ENCODE assay signal across 10 mouse cellular contexts in the genomic region with DNA sequence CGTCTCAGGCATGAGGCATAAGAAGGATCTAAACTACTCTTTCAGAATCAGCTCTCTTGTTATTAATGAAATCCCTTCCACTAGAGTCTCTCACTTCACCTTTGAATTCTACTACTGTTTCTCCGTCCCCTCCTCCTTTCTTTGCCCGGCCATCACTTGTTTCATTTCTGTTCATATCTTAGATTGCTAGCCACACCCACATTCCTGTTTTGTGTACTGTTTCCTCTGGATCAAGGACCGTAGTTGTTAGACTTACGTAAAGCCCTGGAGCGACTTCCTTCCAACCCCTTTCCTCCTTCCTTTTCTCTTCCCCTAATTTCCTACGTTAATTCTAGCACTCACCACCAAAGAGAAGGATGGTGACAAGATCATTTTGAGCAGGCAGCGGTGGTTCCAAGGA. TPM values are rescaled to one million over a fixed set of nuclear protein-coding genes. Genes with fewer than 3 reads are reported as not detected.
DNase-seq lines count a peak whose midpoint lies in the region; ATAC-seq and TF ChIP-seq lines count a peak whose summit lies in the region.
"Had no signal": no experiment of that assay in that cellular context is flagged by ENCODE, and none has a peak within 500 bp of the region (broad histone marks: within the 10 kb centered on the region; RNA-seq: fewer than 3 reads in every experiment).

No protein-coding gene starts in this region.

- peak overlapping the region; percentile 81 for H3K4me2 ChIP-seq in heart, postnatal 0 days (ENCODE audit: low read depth, low read length)
- H3K4me2 ChIP-seq in liver, embryonic 12.5 days, result peak overlapping the region; percentile 68

- TF ChIP-seq EP300 in heart, postnatal 0 days (IDR thresholded peaks at IDR 0.05; ENCODE audit: low read depth), result no peak

- no peaks in the 10 kb centered on the region for H3K27me3 ChIP-seq in heart, postnatal 0 days (ENCODE audit: control insufficient read depth, insufficient read depth, low read length)
- peaks cover 55% of the 10 kb centered on the region for H3K27me3 ChIP-seq in liver, embryonic 12.5 days (replicated peaks)

- peak; percentile 91 for DNase-seq in heart, adult 11 months
- DNase-seq in heart, postnatal 36 days, result no peak
- DNase-seq in 3T3-L1 (ENCODE audit: low read depth, low spot score), result peak; percentile 20
- no peak for DNase-seq in heart, postnatal 0 days (ENCODE audit: low spot score)
- no peak for DNase-seq in c-Kit-positive CD71-positive TER-119-positive erythroid progenitor cells, embryonic 14.5 days (ENCODE audit: low spot score)
- no peak for DNase-seq in frontal cortex, postnatal 10 days (ENCODE audit: low spot score in 2 of 2)
- no peak for DNase-seq in spleen, postnatal 10 days (ENCODE audit: low spot score in 2 of 2)
- DNase-seq: adrenal gland, adult 8-10 months had no signal

- H3K9me3 ChIP-seq in heart, postnatal 0 days (replicated peaks; ENCODE audit: control insufficient read depth, low read length), result peaks cover 5% of the 10 kb centered on the region; the same call in 1 of the 2 replicates
- 0 out of 2 replicates have a peak, but pooled peaks cover 2% of the 10 kb centered on the region for H3K9me3 ChIP-seq in liver, embryonic 12.5 days (replicated peaks)

- no peak for ATAC-seq in heart, postnatal 0 days (ENCODE audit: insufficient read depth, low read depth)
- no peak for ATAC-seq in liver, embryonic 12.5 days

- 14% methylated on average over 8 of the region's 8 CpGs for WGBS in heart, postnatal 0 days
- WGBS in liver, embryonic 12.5 days (ENCODE audit: insufficient replicate concordance), result 15% methylated on average over 8 of the region's 8 CpGs

- H3K4me3 ChIP-seq in heart, postnatal 0 days (ENCODE audit: low read depth, low read length), result peak overlapping the region; percentile 71
- peak overlapping the region; percentile 57 for H3K4me3 ChIP-seq in liver, embryonic 12.5 days

- H3K36me3 ChIP-seq in heart, postnatal 0 days (replicated peaks; ENCODE audit: control insufficient read depth, insufficient read depth, low read length), result no peaks in the 10 kb centered on the region
- no peaks in the 10 kb centered on the region for H3K36me3 ChIP-seq in liver, embryonic 12.5 days

- peaks cover 34% of the 10 kb centered on the region for H3K4me1 ChIP-seq in heart, postnatal 0 days (ENCODE audit: control insufficient read depth, insufficient read depth)
- peaks cover 59% of the 10 kb centered on the region for H3K4me1 ChIP-seq in liver, embryonic 12.5 days

- intact Hi-C loops in heart, postnatal 36 days (cut with DNase I), result loop anchor here (2.0 kb wide), 2 partner anchors 32 to 64 kb away; a partner anchor contains a TSS

- peak overlapping the region; percentile 80 for H3K9ac ChIP-seq in heart, postnatal 0 days (replicated peaks; ENCODE audit: low read depth, low read length)
- no peak overlapping the region for H3K9ac ChIP-seq in liver, embryonic 12.5 days

- TF ChIP-seq CTCF in heart, postnatal 0 days (IDR thresholded peaks at IDR 0.05; ENCODE audit: low read depth), result no peak

- peak overlapping the region; percentile 88 for H3K27ac ChIP-seq in heart, postnatal 0 days (ENCODE audit: low read depth)
- peak overlapping the region; percentile 55; the same call in 1 of the 2 replicates for H3K27ac ChIP-seq in liver, embryonic 12.5 days

RNA-seq across cellular contexts. Expression of a gene that starts 1.7 kb away (rescaled TPM):
- 10 to 100 TPM; 38.7 to 43.2 TPM for total RNA-seq in heart, postnatal 36 days (2021)
- total RNA-seq in heart, postnatal 0 days (2014; rRNA removed; ENCODE audit: low replicate concordance), result 45.6 and 75.5 TPM in 2 replicates
- 75.8 and 78.3 TPM in 2 replicates for polyA plus RNA-seq in heart, postnatal 0 days (2015; fragmentation: Nextera tagmentation; extraction: Ambion mirVana)
- 28.2 and 28.9 TPM in 2 replicates for polyA plus RNA-seq in liver, embryonic 12.5 days (2016; fragmentation: Nextera tagmentation; extraction: Ambion mirVana)

RNA-seq across cellular contexts. Expression of a gene that starts 20.4 kb away (rescaled TPM):
- 1 to 10 TPM; 1.2 to 1.6 TPM for total RNA-seq in heart, postnatal 36 days (2021)
- total RNA-seq in heart, postnatal 0 days (2014; rRNA removed; ENCODE audit: low replicate concordance), result not detected in 2 replicates
- polyA plus RNA-seq in heart, postnatal 0 days (2015; fragmentation: Nextera tagmentation; extraction: Ambion mirVana), result 1.1 and 2.5 TPM in 2 replicates
- polyA plus RNA-seq in liver, embryonic 12.5 days (2016; fragmentation: Nextera tagmentation; extraction: Ambion mirVana), result 3.1 TPM in 2 replicates
- total RNA-seq: midbrain, postnatal 0 days had no signal

RNA-seq across cellular contexts. Expression of a gene that starts 28.0 kb away (rescaled TPM):
- 10 to 100 TPM; 41.0 to 52.1 TPM for total RNA-seq in heart, postnatal 36 days (2021)
- 80.2 and 82.0 TPM in 2 replicates for total RNA-seq in heart, postnatal 0 days (2014; rRNA removed; ENCODE audit: low replicate concordance)
- polyA plus RNA-seq in heart, postnatal 0 days (2015; fragmentation: Nextera tagmentation; extraction: Ambion mirVana), result 47.7 and 48.8 TPM in 2 replicates
- 27.5 and 28.7 TPM in 2 replicates for polyA plus RNA-seq in liver, embryonic 12.5 days (2016; fragmentation: Nextera tagmentation; extraction: Ambion mirVana)

RNA-seq across cellular contexts. Expression of a gene that starts 50.3 kb away (rescaled TPM):
- total RNA-seq in heart, postnatal 36 days (2021), result 1 to 10 TPM; 2.7 to 2.9 TPM
- total RNA-seq in heart, postnatal 0 days (2014; rRNA removed; ENCODE audit: low replicate concordance), result 1.6 and 3.4 TPM in 2 replicates
- 0.52 and 0.79 TPM in 2 replicates for polyA plus RNA-seq in heart, postnatal 0 days (2015; fragmentation: Nextera tagmentation; extraction: Ambion mirVana)
- polyA plus RNA-seq in liver, embryonic 12.5 days (2016; fragmentation: Nextera tagmentation; extraction: Ambion mirVana), result 4.7 and 5.3 TPM in 2 replicates

Comparison
In these comparisons a context has a peak if more than half of its experiments do, and no peak if none do; other contexts are left out.
1. DNase-seq: peak in heart, adult 11 months (single experiment) and 3T3-L1 (single experiment); none in heart, postnatal 36 days (0 of 2), heart, postnatal 0 days (single experiment), c-Kit-positive CD71-positive TER-119-positive erythroid progenitor cells, embryonic 14.5 days (single experiment), frontal cortex, postnatal 10 days (0 of 2) and spleen, postnatal 10 days (0 of 2).